Mouse (Mus musculus) heart, postnatal 0 days (tissue): ENCODE results near the gene Fbxl13.
"Not testable (repeated sequence)": the region's sequence is repeated elsewhere in the genome, so short reads cannot be mapped to it uniquely, and the experiment has no call there.

Experiments
- CTCF ChIP-seq: IDR thresholded peaks from 2 replicates; pipeline ENCODE4 v1.5.1; 2016; ENCODE audit warnings: antibody characterized with exemption, control low read depth, low read depth
- EP300 ChIP-seq: IDR thresholded peaks from 2 replicates; pipeline ENCODE4 v1.6.1; 2016; ENCODE audit warnings: antibody characterized with exemption, low read depth

DNA sequence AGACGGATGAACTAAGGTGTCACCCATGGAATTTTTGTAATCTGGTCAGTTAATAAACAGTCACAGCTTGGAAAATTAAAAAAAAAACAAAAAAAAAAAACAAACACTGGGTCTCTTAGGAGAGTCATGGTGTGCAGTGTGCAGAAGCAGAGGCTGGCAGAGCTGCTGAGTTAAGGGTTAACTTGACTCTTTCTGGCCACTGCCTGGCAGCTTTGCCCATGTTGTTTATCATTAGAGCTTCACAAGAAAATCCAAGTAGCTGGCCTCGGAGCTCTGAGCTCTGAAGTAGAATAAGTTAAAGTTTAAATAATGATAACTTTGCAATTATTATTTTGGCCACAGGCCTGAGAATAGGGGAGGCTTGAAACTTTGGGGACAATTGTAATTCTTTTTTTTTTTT, 45.9 kb downstream of the Fbxl13 start:
- TF ChIP-seq EP300, CTCF: not testable (repeated sequence)
